Mouse (Mus musculus) liver, postnatal 0 days (tissue): ENCODE measurements at regions not wholly inside any gene's neighbourhood (a gene's known extent, or its start where the extent isn't known, plus 50 kb on each side); places are given as distances from the start of the nearest gene placed in this dataset.

Experiments
- CTCF ChIP-seq: sonication (generic); IDR thresholded peaks from 2 replicates; pipeline ENCODE4 v1.5.1; 2016; ENCODE audit warnings: antibody characterized with exemption, low read depth
- EP300 ChIP-seq: IDR thresholded peaks from 2 replicates; pipeline ENCODE4 v1.6.1; 2016; ENCODE audit warnings: antibody characterized with exemption, low read depth, mild to moderate bottlenecking

- no peak for TF ChIP-seq CTCF
- no peak for TF ChIP-seq EP300
Observed at GRCm38 (mm10) chr1:92286966-92287342, 91.5 kb upstream of the Hdac4 start.
